Mouse (Mus musculus): Measurements from ENCODE around the gene Nmnat2. TPM values are rescaled to one million over a fixed set of nuclear protein-coding genes. Genes with fewer than 3 reads are reported as not detected.

Nmnat2 gene
- total and polyA plus RNA-seq, 2 experiments = 0.18 to 0.23 TPM

- no peak overlapping the region for H3K4me3 ChIP-seq (ENCODE audit: insufficient read depth, low read depth, low read length)
- WGBS = 74% methylated on average over 2 of the region's 2 CpGs
- DNase-seq (ENCODE audit: extremely low read depth, low read depth, low spot score) = no peak
- TF ChIP-seq POLR2A (IDR thresholded peaks at IDR 0.05; ENCODE audit: extremely low read depth, insufficient read depth, low read length) (no peak), CTCF (IDR thresholded peaks at IDR 0.05; ENCODE audit: low read depth, low read length) (no peak)
- no peak overlapping the region for H3K27ac ChIP-seq (replicated peaks; ENCODE audit: insufficient read depth, low read depth, low read length)
- H3K9ac ChIP-seq (ENCODE audit: low read depth, low read length) = no peak overlapping the region
- peaks cover 4% of the 10 kb centered on the region; the same call in 1 of the 2 replicates for H3K27me3 ChIP-seq (ENCODE audit: control insufficient read depth, insufficient read depth, low read length)
- H3K36me3 ChIP-seq (ENCODE audit: control insufficient read depth, insufficient read depth, low read length) = no peaks in the 10 kb centered on the region
- no peaks in the 10 kb centered on the region for H3K4me1 ChIP-seq (ENCODE audit: control insufficient read depth, insufficient read depth, low read length)
- no peaks in the 10 kb centered on the region for H3K79me2 ChIP-seq (ENCODE audit: control insufficient read depth, insufficient read depth, low read length)
These were observed 86.3 kb downstream of the Nmnat2 start for GRCm38 (mm10) chr1:153041046-153041445.

- H3K4me3 ChIP-seq (ENCODE audit: insufficient read depth, low read depth, low read length) = no peak overlapping the region
- WGBS = 73% methylated on average over 2 of the region's 2 CpGs
These were observed 87.5 kb downstream of the Nmnat2 start for GRCm38 (mm10) chr1:153042318-153042717.

GRCm38 (mm10) chr1:153043332-153043731, 88.5 kb downstream of the Nmnat2 start:
- 64% methylated on average over 6 of the region's 6 CpGs for WGBS
- DNase-seq (ENCODE audit: extremely low read depth, low read depth, low spot score) = no peak

More at GRCm38 (mm10) chr1:153042318-153042717, 87.5 kb downstream of the Nmnat2 start:
- peaks cover 4% of the 10 kb centered on the region; the same call in 1 of the 2 replicates for H3K27me3 ChIP-seq (ENCODE audit: control insufficient read depth, insufficient read depth, low read length)
- H3K4me1 ChIP-seq (ENCODE audit: control insufficient read depth, insufficient read depth, low read length) = no peaks in the 10 kb centered on the region
- no peak overlapping the region for H3K27ac ChIP-seq (replicated peaks; ENCODE audit: insufficient read depth, low read depth, low read length)
- H3K79me2 ChIP-seq (ENCODE audit: control insufficient read depth, insufficient read depth, low read length) = no peaks in the 10 kb centered on the region
- no peak for DNase-seq (ENCODE audit: extremely low read depth, low read depth, low spot score)
- H3K9ac ChIP-seq (ENCODE audit: low read depth, low read length) = no peak overlapping the region
- TF ChIP-seq CTCF (IDR thresholded peaks at IDR 0.05; ENCODE audit: low read depth, low read length) (no peak), POLR2A (IDR thresholded peaks at IDR 0.05; ENCODE audit: extremely low read depth, insufficient read depth, low read length) (no peak)
- H3K36me3 ChIP-seq (ENCODE audit: control insufficient read depth, insufficient read depth, low read length) = no peaks in the 10 kb centered on the region

GRCm38 (mm10) chr1:153045368-153045767, 90.6 kb downstream of the Nmnat2 start:
- peaks cover 4% of the 10 kb centered on the region; the same call in 1 of the 2 replicates for H3K27me3 ChIP-seq (ENCODE audit: control insufficient read depth, insufficient read depth, low read length)
- no peak for DNase-seq (ENCODE audit: extremely low read depth, low read depth, low spot score)
- no peak overlapping the region for H3K4me3 ChIP-seq (ENCODE audit: insufficient read depth, low read depth, low read length)
- TF ChIP-seq CTCF (IDR thresholded peaks at IDR 0.05; ENCODE audit: low read depth, low read length) (no peak), POLR2A (IDR thresholded peaks at IDR 0.05; ENCODE audit: extremely low read depth, insufficient read depth, low read length) (no peak)
- H3K9ac ChIP-seq (ENCODE audit: low read depth, low read length) = no peak overlapping the region
- no peaks in the 10 kb centered on the region for H3K79me2 ChIP-seq (ENCODE audit: control insufficient read depth, insufficient read depth, low read length)
- no peak overlapping the region for H3K27ac ChIP-seq (replicated peaks; ENCODE audit: insufficient read depth, low read depth, low read length)
- no peaks in the 10 kb centered on the region; the same call in 1 of the 2 replicates for H3K4me1 ChIP-seq (ENCODE audit: control insufficient read depth, insufficient read depth, low read length)
- 70% methylated on average over 11 of the region's 11 CpGs for WGBS
- no peaks in the 10 kb centered on the region for H3K36me3 ChIP-seq (ENCODE audit: control insufficient read depth, insufficient read depth, low read length)

More at GRCm38 (mm10) chr1:153043332-153043731, 88.5 kb downstream of the Nmnat2 start:
- Histone ChIP-seq H3K79me2 (ENCODE audit: control insufficient read depth, insufficient read depth, low read length) (no peaks in the 10 kb centered on the region), H3K4me1 (ENCODE audit: control insufficient read depth, insufficient read depth, low read length) (no peaks in the 10 kb centered on the region), H3K36me3 (ENCODE audit: control insufficient read depth, insufficient read depth, low read length) (no peaks in the 10 kb centered on the region), H3K27ac (replicated peaks; ENCODE audit: insufficient read depth, low read depth, low read length) (no peak overlapping the region), H3K4me3 (ENCODE audit: insufficient read depth, low read depth, low read length) (no peak overlapping the region), H3K9ac (ENCODE audit: low read depth, low read length) (no peak overlapping the region), H3K27me3 (ENCODE audit: control insufficient read depth, insufficient read depth, low read length) (peaks cover 4% of the 10 kb centered on the region; the same call in 1 of the 2 replicates)
- TF ChIP-seq CTCF (IDR thresholded peaks at IDR 0.05; ENCODE audit: low read depth, low read length) (no peak), POLR2A (IDR thresholded peaks at IDR 0.05; ENCODE audit: extremely low read depth, insufficient read depth, low read length) (no peak)

- peak; percentile 59 for TF ChIP-seq CTCF (IDR thresholded peaks at IDR 0.05; ENCODE audit: low read depth, low read length)
- TF ChIP-seq POLR2A (IDR thresholded peaks at IDR 0.05; ENCODE audit: extremely low read depth, insufficient read depth, low read length) = no peak
- DNase-seq (ENCODE audit: extremely low read depth, low read depth, low spot score) = no peak
- no peaks in the 10 kb centered on the region; the same call in 1 of the 2 replicates for H3K4me1 ChIP-seq (ENCODE audit: control insufficient read depth, insufficient read depth, low read length)
- H3K4me3 ChIP-seq (ENCODE audit: insufficient read depth, low read depth, low read length) = no peak overlapping the region
- WGBS = 58% methylated on average over 14 of the region's 14 CpGs
- no peak overlapping the region for H3K9ac ChIP-seq (ENCODE audit: low read depth, low read length)
- 0 out of 2 replicates have a peak, but pooled peaks cover 4% of the 10 kb centered on the region for H3K27me3 ChIP-seq (ENCODE audit: control insufficient read depth, insufficient read depth, low read length)
- H3K79me2 ChIP-seq (ENCODE audit: control insufficient read depth, insufficient read depth, low read length) = no peaks in the 10 kb centered on the region
- no peaks in the 10 kb centered on the region for H3K36me3 ChIP-seq (ENCODE audit: control insufficient read depth, insufficient read depth, low read length)
- H3K27ac ChIP-seq (replicated peaks; ENCODE audit: insufficient read depth, low read depth, low read length) = no peak overlapping the region
These were observed 93.5 kb downstream of the Nmnat2 start for GRCm38 (mm10) chr1:153048147-153048878.

GRCm38 (mm10) chr1:153049451-153049850, 94.7 kb downstream of the Nmnat2 start:
- Histone ChIP-seq H3K4me3 (ENCODE audit: insufficient read depth, low read depth, low read length) (no peak overlapping the region), H3K79me2 (ENCODE audit: control insufficient read depth, insufficient read depth, low read length) (no peaks in the 10 kb centered on the region), H3K4me1 (ENCODE audit: control insufficient read depth, insufficient read depth, low read length) (no peaks in the 10 kb centered on the region; the same call in 1 of the 2 replicates), H3K36me3 (ENCODE audit: control insufficient read depth, insufficient read depth, low read length) (no peaks in the 10 kb centered on the region), H3K27me3 (ENCODE audit: control insufficient read depth, insufficient read depth, low read length) (no peaks in the 10 kb centered on the region), H3K9ac (ENCODE audit: low read depth, low read length) (no peak overlapping the region), H3K27ac (replicated peaks; ENCODE audit: insufficient read depth, low read depth, low read length) (no peak overlapping the region)
- DNase-seq (ENCODE audit: extremely low read depth, low read depth, low spot score) = no peak
- TF ChIP-seq POLR2A (IDR thresholded peaks at IDR 0.05; ENCODE audit: extremely low read depth, insufficient read depth, low read length) (no peak), CTCF (IDR thresholded peaks at IDR 0.05; ENCODE audit: low read depth, low read length) (no peak)
- 59% methylated on average over 2 of the region's 2 CpGs for WGBS

Data from liver, adult 2 months (tissue).